Mouse (Mus musculus): ENCODE measurements around the gene Rnf150. TPM values are rescaled to one million over a fixed set of nuclear protein-coding genes. Genes with fewer than 3 reads are reported as not detected.
"Not testable (repeated sequence)": the region's sequence is repeated elsewhere in the genome, so short reads cannot be mapped to it uniquely, and the experiment has no call there.

Rnf150 gene
- polyA plus RNA-seq, 1 experiment from 2014 or later, result 1.4 TPM

DNA sequence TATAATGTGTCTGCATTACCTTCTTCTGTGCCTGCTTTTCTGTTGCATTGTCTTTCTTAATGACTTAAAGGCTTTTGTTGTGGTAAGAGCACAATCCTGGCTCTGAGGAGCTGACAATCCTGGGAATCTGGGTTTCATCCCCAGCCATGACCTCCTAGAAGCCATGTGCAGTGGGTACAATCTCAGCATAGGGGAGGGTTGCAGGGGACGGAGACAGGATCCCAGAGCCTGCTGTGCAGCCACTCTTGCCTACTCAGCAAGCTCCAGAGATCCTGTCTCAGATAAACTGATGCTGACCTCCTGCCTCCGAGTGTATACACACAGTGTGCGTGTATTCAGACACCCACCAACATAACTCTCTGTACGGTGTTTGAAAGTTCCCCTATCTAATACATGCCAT, 218.1 kb downstream of the Rnf150 start:
- Histone ChIP-seq H3K4me2 (no peak overlapping the region), H3K27me3 (ENCODE audit: insufficient read depth, low read length) (no peaks in the 10 kb centered on the region), H3K27ac (ENCODE audit: low read depth) (no peak overlapping the region), H3K4me1 (ENCODE audit: insufficient read depth) (no peaks in the 10 kb centered on the region), H3K4me3 (ENCODE audit: low read depth, low read length) (no peak overlapping the region), H3K9me3 (ENCODE audit: low read depth, low read length) (no peaks in the 10 kb centered on the region), H3K36me3 (ENCODE audit: insufficient read depth) (no peaks in the 10 kb centered on the region), H3K9ac (no peak overlapping the region)
- TF ChIP-seq CTCF (IDR thresholded peaks at IDR 0.05; ENCODE audit: low read depth), result no peak
- no peak for ATAC-seq (ENCODE audit: insufficient read depth)
- no peak for DNase-seq
- 25% methylated on average over 4 of the region's 4 CpGs for WGBS

- not testable (repeated sequence) for ATAC-seq (ENCODE audit: insufficient read depth); H3K4me3 ChIP-seq (ENCODE audit: low read depth, low read length); H3K27me3 ChIP-seq (ENCODE audit: insufficient read depth, low read length); H3K4me2 ChIP-seq; DNase-seq; H3K9ac ChIP-seq; H3K36me3 ChIP-seq (ENCODE audit: insufficient read depth); H3K9me3 ChIP-seq (ENCODE audit: low read depth, low read length); H3K4me1 ChIP-seq (ENCODE audit: insufficient read depth); H3K27ac ChIP-seq (ENCODE audit: low read depth)
- 79% methylated on average over 7 of the region's 8 CpGs for WGBS
These were observed 218.7 kb downstream of the Rnf150 start for GRCm38 (mm10) chr8:83081806-83082205.

GRCm38 (mm10) chr8:83082251-83082650, 219.1 kb downstream of the Rnf150 start:
- no peak overlapping the region for H3K4me2 ChIP-seq
- ATAC-seq (ENCODE audit: insufficient read depth) (no peak), DNase-seq (no peak)
- H3K27me3 ChIP-seq (ENCODE audit: insufficient read depth, low read length), result no peaks in the 10 kb centered on the region
- no peak overlapping the region for H3K27ac ChIP-seq (ENCODE audit: low read depth)
- H3K9ac ChIP-seq, result no peak overlapping the region
- no peaks in the 10 kb centered on the region for H3K4me1 ChIP-seq (ENCODE audit: insufficient read depth)
- TF ChIP-seq CTCF (IDR thresholded peaks at IDR 0.05; ENCODE audit: low read depth), result no peak
- H3K9me3 ChIP-seq (ENCODE audit: low read depth, low read length), result no peaks in the 10 kb centered on the region
- H3K36me3 ChIP-seq (ENCODE audit: insufficient read depth), result no peaks in the 10 kb centered on the region
- H3K4me3 ChIP-seq (ENCODE audit: low read depth, low read length), result no peak overlapping the region
- WGBS, result 78% methylated on average over 7 of the region's 7 CpGs

DNA sequence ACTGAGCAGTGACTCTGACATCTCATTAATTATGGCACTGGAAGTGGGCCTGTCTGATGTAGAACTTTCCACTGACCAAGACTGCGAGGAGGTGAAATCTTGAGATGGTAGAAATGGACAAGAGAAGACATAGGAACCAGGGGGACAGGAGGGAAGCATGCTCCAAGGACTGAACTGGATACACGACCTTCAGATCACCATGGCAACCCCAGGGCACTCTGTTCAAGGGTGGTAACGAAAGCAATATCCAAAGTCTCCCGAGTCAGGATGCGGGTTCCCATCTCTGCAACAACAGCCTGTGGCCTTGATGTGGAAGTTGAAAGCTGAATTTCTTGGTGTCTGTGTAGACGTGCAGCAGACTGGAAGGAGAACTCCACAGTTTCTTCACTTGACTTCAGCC, 220.3 kb downstream of the Rnf150 start:
- whole genome bisulfite sequencing, result 77% methylated on average over 6 of the region's 6 CpGs
- Histone ChIP-seq H3K9me3 (ENCODE audit: low read depth, low read length) (no peaks in the 10 kb centered on the region), H3K27ac (ENCODE audit: low read depth) (no peak overlapping the region), H3K36me3 (ENCODE audit: insufficient read depth) (no peaks in the 10 kb centered on the region), H3K4me3 (ENCODE audit: low read depth, low read length) (no peak overlapping the region), H3K9ac (no peak overlapping the region), H3K4me2 (no peak overlapping the region), H3K27me3 (ENCODE audit: insufficient read depth, low read length) (no peaks in the 10 kb centered on the region), H3K4me1 (ENCODE audit: insufficient read depth) (no peaks in the 10 kb centered on the region)
- DNase-seq (no peak), ATAC-seq (ENCODE audit: insufficient read depth) (no peak)
- TF ChIP-seq CTCF (IDR thresholded peaks at IDR 0.05; ENCODE audit: low read depth), result no peak

DNA sequence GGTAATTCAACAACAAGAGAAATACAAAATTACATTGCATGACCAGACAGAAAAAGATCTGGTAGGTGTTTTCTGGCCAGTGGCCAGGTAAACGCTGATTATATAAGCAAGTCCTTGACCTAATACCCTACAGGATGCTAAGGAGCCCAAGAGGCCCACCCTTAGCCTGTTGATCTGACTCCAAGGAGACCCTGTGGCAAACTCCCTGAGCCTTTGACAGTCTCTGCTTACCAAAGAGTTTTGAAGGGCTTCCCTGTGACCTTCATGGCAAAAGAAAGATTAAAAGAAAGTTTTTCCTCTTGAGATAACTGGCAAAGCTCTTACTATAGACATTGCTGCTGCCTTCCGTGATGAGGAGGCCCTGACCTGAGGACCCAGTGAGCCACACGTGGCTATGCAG, 222.4 kb downstream of the Rnf150 start:
- H3K9ac ChIP-seq, result no peak overlapping the region
- no peak for DNase-seq
- no peaks in the 10 kb centered on the region for H3K36me3 ChIP-seq (ENCODE audit: insufficient read depth)
- H3K4me1 ChIP-seq (ENCODE audit: insufficient read depth), result no peaks in the 10 kb centered on the region
- no peaks in the 10 kb centered on the region for H3K27me3 ChIP-seq (ENCODE audit: insufficient read depth, low read length)
- ATAC-seq (ENCODE audit: insufficient read depth), result no peak
- no peaks in the 10 kb centered on the region for H3K9me3 ChIP-seq (ENCODE audit: low read depth, low read length)
- no peak overlapping the region for H3K4me2 ChIP-seq
- no peak overlapping the region for H3K27ac ChIP-seq (ENCODE audit: low read depth)
- WGBS, result 48% methylated on average over 3 of the region's 3 CpGs
- TF ChIP-seq CTCF (IDR thresholded peaks at IDR 0.05; ENCODE audit: low read depth), result no peak
- no peak overlapping the region for H3K4me3 ChIP-seq (ENCODE audit: low read depth, low read length)

GRCm38 (mm10) chr8:83086625-83087024, 223.5 kb downstream of the Rnf150 start:
- no peak overlapping the region for H3K27ac ChIP-seq (ENCODE audit: low read depth)
- ATAC-seq (ENCODE audit: insufficient read depth) (no peak), DNase-seq (no peak)
- no peaks in the 10 kb centered on the region for H3K27me3 ChIP-seq (ENCODE audit: insufficient read depth, low read length)
- no peak overlapping the region for H3K9ac ChIP-seq
- H3K4me2 ChIP-seq, result no peak overlapping the region
- no peaks in the 10 kb centered on the region for H3K4me1 ChIP-seq (ENCODE audit: insufficient read depth)
- no peak for TF ChIP-seq CTCF (IDR thresholded peaks at IDR 0.05; ENCODE audit: low read depth)
- no peak overlapping the region for H3K4me3 ChIP-seq (ENCODE audit: low read depth, low read length)
- 81% methylated on average over 8 of the region's 8 CpGs for WGBS
- H3K36me3 ChIP-seq (ENCODE audit: insufficient read depth), result no peaks in the 10 kb centered on the region
- no peaks in the 10 kb centered on the region for H3K9me3 ChIP-seq (ENCODE audit: low read depth, low read length)

- no peaks in the 10 kb centered on the region for H3K27me3 ChIP-seq (ENCODE audit: insufficient read depth, low read length)
- TF ChIP-seq CTCF (IDR thresholded peaks at IDR 0.05; ENCODE audit: low read depth), result 0 out of 2 replicates have a peak, but pooled peaks have one; percentile 22
- H3K9me3 ChIP-seq (ENCODE audit: low read depth, low read length), result no peaks in the 10 kb centered on the region
- H3K4me3 ChIP-seq (ENCODE audit: low read depth, low read length), result no peak overlapping the region
- no peaks in the 10 kb centered on the region for H3K36me3 ChIP-seq (ENCODE audit: insufficient read depth)
- H3K27ac ChIP-seq (ENCODE audit: low read depth), result no peak overlapping the region
- no peak for DNase-seq
- ATAC-seq (ENCODE audit: insufficient read depth), result no peak
- no peak overlapping the region for H3K4me2 ChIP-seq
- no peaks in the 10 kb centered on the region for H3K4me1 ChIP-seq (ENCODE audit: insufficient read depth)
- H3K9ac ChIP-seq, result no peak overlapping the region
These were observed 224.4 kb downstream of the Rnf150 start for GRCm38 (mm10) chr8:83087604-83088003.

- no peak for DNase-seq
- Histone ChIP-seq H3K9ac (no peak overlapping the region), H3K36me3 (ENCODE audit: insufficient read depth) (no peaks in the 10 kb centered on the region), H3K4me3 (ENCODE audit: low read depth, low read length) (no peak overlapping the region), H3K27ac (ENCODE audit: low read depth) (no peak overlapping the region), H3K4me2 (no peak overlapping the region), H3K9me3 (ENCODE audit: low read depth, low read length) (no peaks in the 10 kb centered on the region), H3K4me1 (ENCODE audit: insufficient read depth) (no peaks in the 10 kb centered on the region), H3K27me3 (ENCODE audit: insufficient read depth, low read length) (no peaks in the 10 kb centered on the region)
- no peak for TF ChIP-seq CTCF (IDR thresholded peaks at IDR 0.05; ENCODE audit: low read depth)
- WGBS, result 57% methylated on average over 6 of the region's 6 CpGs
- ATAC-seq (ENCODE audit: insufficient read depth), result no peak
These were observed 225.0 kb downstream of the Rnf150 start for GRCm38 (mm10) chr8:83088156-83088555.
